Mouse (Mus musculus): Measurements from ENCODE around the gene Plekhm1. TPM values are rescaled to one million over a fixed set of nuclear protein-coding genes. Genes with fewer than 3 reads are reported as not detected.

Gene Plekhm1
- total and polyA plus RNA-seq, 3 experiments = 3.4 to 10.0 TPM; not detected in 1

- Histone ChIP-seq H3K27me3 (ENCODE audit: control insufficient read depth in 1 of 2, insufficient read depth in 2 of 2, low read length in 2 of 2) (no peaks in the 10 kb centered on the region), H3K79me2 (ENCODE audit: control insufficient read depth, insufficient read depth, low read length, poor library complexity) (peaks cover 5% of the 10 kb centered on the region; the same call in 1 of the 2 replicates), H3K9me3 (replicated peaks; ENCODE audit: insufficient read depth, low read length) (no peaks in the 10 kb centered on the region), H3K4me1 (ENCODE audit: control insufficient read depth in 1 of 2, insufficient read depth in 2 of 2, low read length in 2 of 2) (peaks cover 0 to 11% of the 10 kb centered on the region in 2 experiments; a peak in 2 of 4 replicates), H3K9ac (ENCODE audit: control insufficient read depth, low read depth, low read length, poor library complexity, severe bottlenecking) (peak overlapping the region; percentile 72), H3K4me3 (ENCODE audit: control insufficient read depth in 1 of 2, insufficient read depth in 1 of 2, low read depth in 2 of 2, low read length in 2 of 2) (peak overlapping the region; percentile 90 to 93), H3K36me3 (ENCODE audit: control insufficient read depth in 1 of 2, insufficient read depth in 2 of 2, low read length in 2 of 2) (no peaks in the 10 kb centered on the region), H3K27ac (ENCODE audit: control insufficient read depth, low read depth, low read length) (peak overlapping the region; percentile 46)
- peak; percentile 96 for DNase-seq (ENCODE audit: low read depth, low spot score)
- no peak for TF ChIP-seq KAT2A (conservative IDR thresholded peaks at IDR 0.05; ENCODE audit: low read depth, low read length)
- TF ChIP-seq MYB (IDR thresholded peaks at IDR 0.05; ENCODE audit: low read depth, low read length) = no peak
- TF ChIP-seq SIN3A (IDR thresholded peaks at IDR 0.05; ENCODE audit: low read length) = no peak; the same call in none of the 2 replicates
- no peak for TF ChIP-seq JUND (IDR thresholded peaks at IDR 0.05; ENCODE audit: low read depth, low read length)
- peak; percentile 45; the same call in 1 of the 2 replicates for TF ChIP-seq MAZ (IDR thresholded peaks at IDR 0.05; ENCODE audit: low read depth, low read length)
- no peak; the same call in 1 of the 2 replicates for TF ChIP-seq POLR2AphosphoS2 (IDR thresholded peaks at IDR 0.05; ENCODE audit: low read length)
- no peak for TF ChIP-seq MEF2A (IDR thresholded peaks at IDR 0.05; ENCODE audit: extremely low read depth, insufficient replicate concordance, low read depth, low read length, poor library complexity, severe bottlenecking)
- TF ChIP-seq ETS1 (IDR thresholded peaks at IDR 0.05; ENCODE audit: low read depth, low read length) = no peak; the same call in none of the 2 replicates
- no peak; the same call in 1 of the 2 replicates for TF ChIP-seq MYC (IDR thresholded peaks at IDR 0.05; ENCODE audit: low read depth, low read length)
- TF ChIP-seq EP300 (IDR thresholded peaks at IDR 0.05; ENCODE audit: low read depth in 1 of 2, low read length in 2 of 2) = no peak
- no peak for TF ChIP-seq CTCF (IDR thresholded peaks at IDR 0.05 in 2 of 3, conservative IDR thresholded peaks at IDR 0.05 in 1 of 3; ENCODE audit: control insufficient read depth in 1 of 3, insufficient read depth in 1 of 3, low read depth in 2 of 3, low read length in 3 of 3, poor library complexity in 1 of 3, severe bottlenecking in 1 of 3)
- TF ChIP-seq SMC3 (IDR thresholded peaks at IDR 0.05; ENCODE audit: low read depth, low read length) = no peak
- TF ChIP-seq BHLHE40 (IDR thresholded peaks at IDR 0.05; ENCODE audit: borderline replicate concordance, low read depth, low read length) = peak; percentile 55
- no peak for TF ChIP-seq ELF1 (IDR thresholded peaks at IDR 0.05; ENCODE audit: low read depth, low read length)
- no peak for TF ChIP-seq GABPA (IDR thresholded peaks at IDR 0.05; ENCODE audit: low read depth, low read length)
- TF ChIP-seq UBTF (IDR thresholded peaks at IDR 0.05; ENCODE audit: borderline replicate concordance, insufficient read depth, low read depth, low read length) = no peak
- 0 out of 2 replicates have a peak, but pooled peaks have one; percentile 13 for TF ChIP-seq RCOR1 (IDR thresholded peaks at IDR 0.05; ENCODE audit: low read depth, low read length)
- no peak for TF ChIP-seq CHD1 (IDR thresholded peaks at IDR 0.05; ENCODE audit: low read depth, low read length)
- TF ChIP-seq ZNF384 (IDR thresholded peaks at IDR 0.05; ENCODE audit: low read depth, low read length) = no peak
- TF ChIP-seq CHD2 (IDR thresholded peaks at IDR 0.05; ENCODE audit: low read length) = no peak
- TF ChIP-seq TBP (IDR thresholded peaks at IDR 0.05; ENCODE audit: low read depth, low read length) = peak; percentile 19; the same call in 1 of the 2 replicates
- no peak for TF ChIP-seq MAX (IDR thresholded peaks at IDR 0.05; ENCODE audit: low read length)
- no peak for TF ChIP-seq ZC3H11A (IDR thresholded peaks at IDR 0.05; ENCODE audit: low read depth, low read length)
- peak; percentile 44 for TF ChIP-seq NELFE (IDR thresholded peaks at IDR 0.05; ENCODE audit: low read depth, low read length)
- no peak for TF ChIP-seq NRF1 (IDR thresholded peaks at IDR 0.05; ENCODE audit: insufficient read depth, low read depth, low read length, poor library complexity, severe bottlenecking)
- TF ChIP-seq MAFK (IDR thresholded peaks at IDR 0.05; ENCODE audit: borderline replicate concordance, low read depth, low read length) = no peak
- TF ChIP-seq ZKSCAN1 (IDR thresholded peaks at IDR 0.05; ENCODE audit: low read depth, low read length) = peak; percentile 100
- TF ChIP-seq TCF12 (IDR thresholded peaks at IDR 0.05; ENCODE audit: low read depth, low read length) = no peak
- TF ChIP-seq USF2 (IDR thresholded peaks at IDR 0.05; ENCODE audit: borderline replicate concordance in 1 of 2, insufficient read depth in 1 of 2, low read depth in 1 of 2, low read length in 2 of 2) = no peak
- TF ChIP-seq HCFC1 (IDR thresholded peaks at IDR 0.05; ENCODE audit: low read depth, low read length) = peak; percentile 60
- peak; percentile 52; the same call in 1 of the 2 replicates for TF ChIP-seq ZMIZ1 (IDR thresholded peaks at IDR 0.05; ENCODE audit: low read depth, low read length)
- TF ChIP-seq MXI1 (IDR thresholded peaks at IDR 0.05; ENCODE audit: low read depth, low read length) = no peak
- TF ChIP-seq USF1 (IDR thresholded peaks at IDR 0.05; ENCODE audit: low read depth, low read length) = no peak
- no peak for TF ChIP-seq E2F4 (IDR thresholded peaks at IDR 0.05; ENCODE audit: borderline replicate concordance, low read depth, low read length)
- peak in 1 of 2 experiments; percentile 59; a peak in 1 of 4 replicates for TF ChIP-seq POLR2A (IDR thresholded peaks at IDR 0.05; ENCODE audit: control insufficient read depth in 1 of 2, insufficient read depth in 1 of 2, low read depth in 1 of 2, low read length in 2 of 2, poor library complexity in 1 of 2)
- no peak for TF ChIP-seq TAL1 (IDR thresholded peaks at IDR 0.05; ENCODE audit: low read length)
- TF ChIP-seq RAD21 (IDR thresholded peaks at IDR 0.05; ENCODE audit: low read depth, low read length) = no peak
Observed at GRCm38 (mm10) chr11:103362054-103362432, 50.4 kb downstream of the Plekhm1 start.

Data from MEL (cell line).